Mouse (Mus musculus): ENCODE data around the gene Prdm1.

Gene Prdm1

GRCm38 (mm10) chr10:44409054-44409453 lies 119.2 kb downstream of the Prdm1 start:
- no peak for DNase-seq

GRCm38 (mm10) chr10:44403415-44403814 lies 124.9 kb downstream of the Prdm1 start:
- DNase-seq = no peak

- DNase-seq = no peak
These were observed 126.7 kb downstream of the Prdm1 start for GRCm38 (mm10) chr10:44401600-44401999.

- no peak for DNase-seq
These were observed 127.7 kb downstream of the Prdm1 start for GRCm38 (mm10) chr10:44400602-44401001.

- DNase-seq = no peak
These were observed 128.2 kb downstream of the Prdm1 start for GRCm38 (mm10) chr10:44400119-44400518.

GRCm38 (mm10) chr10:44392855-44393254 lies 135.4 kb downstream of the Prdm1 start:
- no peak for DNase-seq

- DNase-seq = no peak
These were observed 136.6 kb downstream of the Prdm1 start for GRCm38 (mm10) chr10:44391509-44392290.

- DNase-seq = no peak
These were observed 138.0 kb downstream of the Prdm1 start for GRCm38 (mm10) chr10:44390286-44390685.

GRCm38 (mm10) chr10:44388706-44389233 lies 139.5 kb downstream of the Prdm1 start:
- DNase-seq = no peak
